Mouse (Mus musculus) v-Abl transformed pro-B cells (cell line): ENCODE data around the gene Scpep1.
"Not testable (repeated sequence)": the region's sequence is repeated elsewhere in the genome, so short reads cannot be mapped to it uniquely, and the experiment has no call there.

Experiments used
- in situ Hi-C, 2 experiments: fragments of 400-800 bp; cut with MboI; formaldehyde crosslinking; loops; one replicate each; pipeline ENCODE4 v1.15.1; 2025; ENCODE audit not compliant: unreplicated experiment in 2 of 2

The Scpep1 gene

GRCm38 (mm10) chr11:88934089-88935000 is 20.9 kb downstream of the Scpep1 start:
- in situ Hi-C loops, result no loop called here

GRCm38 (mm10) chr11:88933030-88933429 is 22.2 kb downstream of the Scpep1 start:
- in situ Hi-C loops, result no loop called here

DNA sequence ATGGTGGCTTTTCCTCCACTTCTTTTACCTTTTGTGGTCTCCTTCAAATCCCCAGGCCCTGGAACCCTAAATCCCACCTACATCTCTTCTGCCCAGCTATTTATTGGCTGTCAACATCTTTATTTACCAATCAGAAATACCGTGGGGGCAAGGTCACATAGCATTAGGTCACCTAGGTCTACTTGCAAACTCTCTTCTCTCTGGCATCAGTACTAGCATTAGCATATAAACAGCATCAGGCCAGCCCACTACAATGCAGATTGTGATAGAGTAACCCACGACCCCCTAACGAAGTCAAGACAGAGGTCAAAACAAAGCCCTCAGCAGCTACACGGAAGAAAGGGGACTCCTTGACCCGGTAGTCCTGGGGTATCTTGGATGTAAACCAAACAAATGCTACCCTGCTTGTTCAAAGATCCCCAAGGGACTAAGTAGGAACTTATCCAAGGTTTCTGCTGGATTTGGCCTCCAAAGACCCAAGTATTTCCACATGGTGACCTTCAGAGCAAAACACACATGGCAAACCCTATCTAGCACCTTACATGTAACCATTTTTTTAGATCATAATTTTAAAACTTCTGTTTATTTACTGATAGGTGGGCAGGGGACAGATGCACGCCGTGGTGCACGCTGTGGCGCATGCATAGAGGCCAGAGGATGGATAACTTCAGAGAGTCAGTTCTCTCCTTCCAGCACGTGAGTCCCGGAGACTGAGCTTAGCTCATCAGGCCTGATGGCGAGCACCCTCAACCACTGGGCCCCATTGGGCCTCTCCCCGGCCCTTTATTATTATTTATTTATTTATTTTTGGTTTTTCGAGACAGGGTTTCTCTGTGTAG is 23.4 kb downstream of the Scpep1 start:
- in situ Hi-C loops, result no loop called here

DNA sequence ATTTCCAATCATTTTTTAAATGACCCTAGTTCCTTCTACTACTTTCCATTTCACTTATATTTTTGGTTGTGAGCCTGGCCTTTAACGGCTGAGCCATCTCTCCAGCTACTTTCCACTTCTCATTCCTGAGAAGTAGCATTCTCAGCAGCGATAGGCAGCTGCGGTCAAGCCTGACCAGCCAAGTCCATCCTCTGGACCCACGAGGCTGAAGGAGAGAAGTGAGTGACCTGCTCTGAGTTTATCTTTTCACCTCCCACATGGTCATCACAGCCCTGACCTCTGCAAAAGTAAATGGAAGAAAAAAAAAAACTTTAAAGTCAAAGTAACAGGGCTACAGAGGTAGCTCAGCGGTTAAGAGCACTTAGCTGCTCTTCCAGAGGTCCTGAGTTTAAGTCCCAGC is 28.7 kb downstream of the Scpep1 start:
- in situ Hi-C loops, result loop anchor here in 1 of 2 experiments (10.0 kb wide), 1 partner anchor 62 kb away; the partner anchor contains the start of gene Akap1

GRCm38 (mm10) chr11:88909388-88910036 is 45.8 kb downstream of the Scpep1 start:
- in situ Hi-C loops, result loop anchor here (5.0 to 10.0 kb wide), 3 partner anchors 43 to 805 kb away; partner anchors contain the start of gene Coil (in 1 of the 2)

DNA sequence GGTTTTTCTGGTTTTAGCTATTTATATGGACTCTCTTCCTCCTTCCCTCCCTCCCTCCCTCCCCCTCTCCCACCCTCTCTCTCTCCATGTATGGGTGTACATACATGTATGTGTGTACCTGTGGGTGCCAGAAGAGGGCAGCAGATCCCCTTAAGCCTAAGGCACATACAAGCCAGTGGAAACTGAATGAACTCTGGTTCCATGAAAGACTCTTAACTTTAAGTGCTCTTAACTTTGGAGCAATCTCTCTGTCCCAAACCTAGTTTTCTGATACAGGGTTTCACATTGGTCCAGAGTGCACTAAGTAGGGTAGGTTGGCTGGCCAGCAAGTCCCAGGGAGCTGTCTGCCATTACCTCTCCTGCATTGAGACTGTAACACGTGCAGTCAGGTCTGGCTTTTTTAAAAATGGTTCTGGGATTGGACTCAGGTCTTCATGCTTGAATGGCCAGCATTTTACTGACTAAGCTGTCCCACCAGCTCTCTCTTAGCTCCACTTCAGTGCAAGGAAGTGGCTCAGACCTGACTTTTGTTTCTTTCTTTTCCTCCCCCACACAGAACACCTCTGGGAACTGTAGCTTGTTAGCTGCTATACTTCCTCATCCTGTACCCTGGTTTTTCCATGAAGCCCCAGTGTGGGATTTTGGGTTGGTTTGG is 46.6 kb downstream of the Scpep1 start:
- in situ Hi-C loops, result loop anchor here (5.0 to 10.0 kb wide), 3 partner anchors 44 to 806 kb away; partner anchors contain the start of gene Coil (in 1 of the 2)

DNA sequence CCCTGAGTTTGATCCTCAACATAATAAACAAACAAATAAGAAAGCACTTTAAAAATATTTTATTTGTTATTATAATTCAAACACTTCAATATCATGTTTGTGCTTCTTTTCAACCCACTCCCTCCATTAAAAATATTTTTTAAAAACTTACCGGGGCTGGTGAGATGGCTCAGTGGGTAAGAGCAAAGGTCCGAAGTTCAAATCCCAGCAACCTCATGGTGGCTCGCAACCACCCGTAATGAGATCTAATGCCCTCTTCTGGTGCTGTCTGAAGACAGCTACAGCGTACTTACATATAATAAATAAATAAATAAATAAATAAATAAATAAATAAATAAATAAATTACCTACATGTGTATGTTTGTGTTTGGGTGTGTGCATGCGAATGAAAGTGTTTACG is 47.4 kb downstream of the Scpep1 start:
- in situ Hi-C loops, result loop anchor here (5.0 to 10.0 kb wide), 3 partner anchors 44 to 807 kb away; partner anchors contain the start of gene Coil (in 1 of the 2)

DNA sequence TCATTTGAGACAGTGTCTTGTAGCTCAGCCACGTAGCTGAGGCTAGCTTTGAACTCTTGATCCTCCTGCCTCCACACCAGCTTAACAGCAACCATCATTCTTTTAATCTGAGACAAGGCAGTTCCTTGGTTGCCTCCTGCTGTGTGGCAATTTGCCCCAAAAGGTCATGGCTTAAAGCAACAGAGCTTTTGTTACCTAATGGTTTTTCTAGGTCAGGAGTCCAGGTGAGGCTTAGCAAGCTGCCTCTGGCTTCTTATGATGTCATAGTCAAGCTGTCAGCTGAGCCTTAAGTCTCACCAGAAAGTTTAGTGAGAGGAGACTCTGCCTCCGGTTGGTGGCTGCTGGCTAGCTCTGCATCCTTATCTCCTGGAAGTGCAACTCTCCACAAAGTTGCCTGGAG is 49.6 kb downstream of the Scpep1 start:
- in situ Hi-C loops, result loop anchor here (5.0 to 10.0 kb wide), 3 partner anchors 47 to 809 kb away; partner anchors contain the start of gene Coil (in 1 of the 2)

GRCm38 (mm10) chr11:88904080-88904479 is 51.2 kb downstream of the Scpep1 start:
- in situ Hi-C loops, result loop anchor here in 1 of 2 experiments (10.0 kb wide), 1 partner anchor 811 kb away; no protein-coding TSS in a partner anchor

DNA sequence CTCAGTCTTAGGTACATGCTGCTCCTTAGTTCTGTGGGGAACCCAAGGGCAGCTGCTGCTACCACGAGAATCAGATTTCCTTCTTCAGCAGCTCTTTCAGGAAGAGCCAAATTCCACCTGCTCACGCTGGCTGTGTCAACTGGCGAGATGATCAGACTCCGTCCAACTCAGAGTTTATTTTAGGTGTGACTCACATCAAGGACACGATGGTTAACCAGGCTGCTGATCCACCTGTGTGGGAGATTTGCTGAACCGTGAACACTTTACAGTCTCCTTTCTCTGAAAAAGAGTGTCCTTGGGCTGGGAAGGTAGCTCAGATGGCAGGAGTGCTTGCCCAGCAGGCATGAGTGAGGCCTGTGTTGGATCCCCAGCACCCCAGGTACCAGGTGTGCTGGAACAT is 52.5 kb downstream of the Scpep1 start:
- in situ Hi-C loops, result loop anchor here in 1 of 2 experiments (10.0 kb wide), 1 partner anchor 812 kb away; no protein-coding TSS in a partner anchor

- in situ Hi-C loops, result loop anchor here in 1 of 2 experiments (10.0 kb wide), 1 partner anchor 813 kb away; no protein-coding TSS in a partner anchor
Measured at GRCm38 (mm10) chr11:88901341-88901802, 53.9 kb downstream of the Scpep1 start.

DNA sequence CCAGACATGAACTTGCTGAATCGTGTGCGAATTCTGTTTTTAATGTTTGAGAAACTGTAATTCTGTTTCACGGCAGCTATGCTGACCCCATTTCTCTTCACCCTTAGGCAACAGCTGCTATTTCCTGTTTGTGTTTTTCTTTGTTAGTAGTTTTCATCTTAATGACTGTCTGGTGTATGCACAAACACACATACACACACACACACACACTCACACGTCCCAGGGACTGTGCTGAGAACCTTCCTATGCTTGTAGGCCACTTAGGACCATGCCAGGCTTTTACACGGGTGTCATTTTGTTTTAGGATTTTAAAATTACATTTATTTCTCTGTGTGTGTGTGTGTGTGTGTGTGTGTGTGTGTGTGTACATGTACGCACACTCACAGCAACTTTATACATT is 55.7 kb downstream of the Scpep1 start:
- in situ Hi-C loops, result no loop called here

DNA sequence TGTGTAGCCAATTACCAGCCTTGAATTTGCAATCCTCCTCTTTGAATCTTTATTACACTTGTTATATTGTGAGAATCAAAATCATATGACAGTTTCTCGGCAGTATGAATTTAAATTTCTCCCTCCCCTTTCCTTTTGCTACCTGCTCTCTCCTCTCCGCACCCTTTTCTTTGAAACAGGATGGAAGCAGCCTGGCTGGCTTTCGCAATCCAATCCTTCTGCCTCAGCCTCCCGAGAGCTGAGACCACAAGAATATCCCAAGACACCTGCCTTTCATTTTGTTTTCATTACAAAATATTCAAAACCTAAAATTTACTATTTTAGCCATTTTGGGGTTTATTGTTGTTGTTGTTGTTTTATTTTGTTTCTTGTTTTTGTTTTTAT is 56.9 kb downstream of the Scpep1 start:
- in situ Hi-C loops, result no loop called here

DNA sequence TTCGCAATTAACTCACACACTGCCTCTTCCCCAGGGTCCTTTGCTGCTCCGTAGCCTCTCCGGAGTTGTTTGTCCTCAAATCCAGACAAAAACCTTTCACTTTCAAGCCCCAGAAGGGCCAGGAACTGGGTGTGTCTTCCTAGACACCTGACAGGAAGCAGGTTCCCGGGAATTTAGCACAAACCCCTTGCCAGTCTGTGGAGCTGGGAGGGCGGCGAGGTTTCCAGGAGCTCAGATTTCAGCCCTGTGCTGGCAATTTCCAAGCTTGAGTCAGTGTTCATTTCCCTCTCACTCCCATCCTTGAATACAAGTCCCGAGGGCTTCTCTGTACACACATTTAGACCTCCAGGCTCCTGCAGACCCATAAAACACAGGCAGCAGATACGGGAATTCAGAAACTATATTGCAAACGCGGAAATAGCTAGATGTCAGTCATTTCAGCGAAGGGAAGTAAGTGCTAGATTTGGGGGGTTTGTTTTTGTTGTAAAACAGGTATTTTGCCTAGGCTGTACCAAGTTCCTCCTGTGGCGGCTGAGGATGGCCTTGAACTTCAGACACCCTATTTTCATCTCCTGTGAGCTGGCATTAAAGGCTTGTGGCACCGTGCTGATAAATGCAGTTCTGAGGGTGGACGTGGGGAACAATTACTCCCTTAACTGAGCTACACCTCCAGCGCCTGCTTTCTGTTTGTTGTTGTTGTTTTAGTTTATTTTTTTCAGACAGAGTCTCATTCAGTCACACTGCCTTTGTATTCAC is 57.5 kb downstream of the Scpep1 start:
- in situ Hi-C loops, result no loop called here

GRCm38 (mm10) chr11:88895800-88896232 is 59.4 kb downstream of the Scpep1 start:
- in situ Hi-C loops, result not testable (repeated sequence)

- in situ Hi-C loops, result not testable (repeated sequence)
Measured at GRCm38 (mm10) chr11:88895235-88895634, 60.0 kb downstream of the Scpep1 start.

- in situ Hi-C loops, result not testable (repeated sequence)
Measured at GRCm38 (mm10) chr11:88894279-88894678, 61.0 kb downstream of the Scpep1 start.

DNA sequence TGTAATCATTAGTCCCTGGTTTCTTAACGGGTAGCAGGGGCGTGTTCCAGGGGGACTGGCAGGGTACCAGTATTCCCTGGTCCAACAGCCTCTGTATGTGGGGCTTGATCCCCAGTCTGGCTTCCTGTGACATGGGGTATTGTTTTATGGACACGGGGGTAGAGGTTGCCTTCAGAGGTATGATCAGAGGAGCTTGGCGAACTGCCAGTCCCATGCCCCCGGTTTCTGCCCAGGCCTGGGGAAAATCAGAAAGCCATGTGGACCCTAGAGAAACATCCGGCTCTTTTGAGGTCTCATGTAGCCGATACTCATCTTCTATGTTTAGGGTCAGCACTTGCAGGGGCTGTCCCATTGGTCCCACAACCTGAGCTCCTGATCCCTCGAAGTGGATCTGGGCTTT is 61.8 kb downstream of the Scpep1 start:
- in situ Hi-C loops, result not testable (repeated sequence)

- in situ Hi-C loops, result not testable (repeated sequence)
Measured at GRCm38 (mm10) chr11:88892789-88893188, 62.5 kb downstream of the Scpep1 start.
